Mouse (Mus musculus) olfactory bulb, adult 2 months (tissue): ENCODE measurements around the gene Slc35d1.

Experiments
- CTCF ChIP-seq: fragments of 200-500 bp; IDR thresholded peaks from 2 replicates; pipeline ENCODE4 v1.5.1; 2012; ENCODE audit warnings: low read depth, mild to moderate bottlenecking, low read length, moderate library complexity; ENCODE audit not compliant: insufficient read depth
- POLR2A ChIP-seq: fragments of 200-500 bp; IDR thresholded peaks from 2 replicates; pipeline ENCODE4 v1.6.1; 2012; ENCODE audit warnings: mild to moderate bottlenecking, low read depth, low read length, moderate library complexity; ENCODE audit not compliant: insufficient read depth

- TF ChIP-seq CTCF (no peak), POLR2A (no peak)
These were observed 4.0 kb upstream of the Slc35d1 start for GRCm38 (mm10) chr4:103219011-103219410.
